Mouse (Mus musculus) cortical plate, adult 2 months (tissue): ENCODE results near the gene Dnajc5g. TPM values are rescaled to one million over a fixed set of nuclear protein-coding genes. Genes with fewer than 3 reads are reported as not detected.

Source experiments
- H3K27ac ChIP-seq: fragments of 200-500 bp; 2 replicates; pipeline ENCODE4 v1.5.1; 2012; ENCODE audit warnings: low read length, control low read depth, inconsistent platforms; ENCODE audit not compliant: insufficient read depth
- H3K4me1 ChIP-seq: fragments of 200-500 bp; 2 replicates; pipeline ENCODE4 v1.6.1; 2011; ENCODE audit warnings: low read length; ENCODE audit not compliant: control insufficient read depth, insufficient read depth
- H3K4me3 ChIP-seq: fragments of 200-500 bp; 2 replicates; pipeline ENCODE4 v1.5.1; 2011; ENCODE audit warnings: mild to moderate bottlenecking, low read length, control low read depth; ENCODE audit not compliant: insufficient read depth
- CTCF ChIP-seq: fragments of 200-500 bp; IDR thresholded peaks from 2 replicates; pipeline ENCODE4 v1.5.1; 2011; ENCODE audit warnings: mild to moderate bottlenecking, control low read depth, low read length; ENCODE audit not compliant: insufficient read depth; ENCODE audit errors: extremely low read depth
- POLR2A ChIP-seq: fragments of 200-500 bp; IDR thresholded peaks from 2 replicates; pipeline ENCODE4 v1.6.1; 2011; ENCODE audit warnings: mild to moderate bottlenecking, low read length, control low read depth; ENCODE audit not compliant: insufficient read depth; ENCODE audit errors: extremely low read depth
- polyA plus RNA-seq: library from polyadenylated mRNA; depleted of rRNA; stranded (reverse); fragments of >200 nt; gene quantifications from 2 replicates; pipeline ENCODE4 v1.2.3, GENCODE M21; 2012; rRNA removed

Gene Dnajc5g
- not detected in 2 replicates for polyA plus RNA-seq

GRCm38 (mm10) chr5:31105814-31106335, at the start of gene Dnajc5g:
Gene Dnajc5g, plus strand, starts transcription at chr5:31106285.
- no peak for TF ChIP-seq CTCF
- no peak for TF ChIP-seq POLR2A
- Histone ChIP-seq H3K27ac (no peak within 1 kb of the TSS), H3K4me1 (no peaks in the 10 kb centered on the region), H3K4me3 (no peak within 1 kb of the TSS)

- Histone ChIP-seq H3K27ac (0 out of 2 replicates have a peak overlapping the region, but pooled peaks have one; percentile 35), H3K4me3 (no peak overlapping the region), H3K4me1 (no peaks in the 10 kb centered on the region; the same call in 1 of the 2 replicates)
- no peak for TF ChIP-seq POLR2A
- TF ChIP-seq CTCF: no peak
These were observed 36.3 kb upstream of the Dnajc5g start for GRCm38 (mm10) chr5:31069810-31070209.

- no peaks in the 10 kb centered on the region; the same call in 1 of the 2 replicates for H3K4me1 ChIP-seq
- no peak overlapping the region for H3K4me3 ChIP-seq
- no peak for TF ChIP-seq POLR2A
- TF ChIP-seq CTCF: no peak
- no peak overlapping the region for H3K27ac ChIP-seq
These were observed 35.0 kb upstream of the Dnajc5g start for GRCm38 (mm10) chr5:31071059-31071458.

- Histone ChIP-seq H3K4me1 (no peaks in the 10 kb centered on the region; the same call in 1 of the 2 replicates), H3K27ac (no peak overlapping the region), H3K4me3 (no peak overlapping the region)
- TF ChIP-seq CTCF (no peak), POLR2A (no peak)
These were observed 34.3 kb upstream of the Dnajc5g start for GRCm38 (mm10) chr5:31071821-31072220.

GRCm38 (mm10) chr5:31073176-31073575, 32.9 kb upstream of the Dnajc5g start:
- no peak overlapping the region for H3K4me3 ChIP-seq
- no peak overlapping the region for H3K27ac ChIP-seq
- no peaks in the 10 kb centered on the region; the same call in 1 of the 2 replicates for H3K4me1 ChIP-seq
- no peak for TF ChIP-seq CTCF
- TF ChIP-seq POLR2A: no peak

GRCm38 (mm10) chr5:31076346-31076745, 29.7 kb upstream of the Dnajc5g start:
- no peak overlapping the region for H3K27ac ChIP-seq
- peaks cover 4% of the 10 kb centered on the region; the same call in 1 of the 2 replicates for H3K4me1 ChIP-seq
- TF ChIP-seq POLR2A (no peak), CTCF (no peak)
- no peak overlapping the region for H3K4me3 ChIP-seq

GRCm38 (mm10) chr5:31080059-31080794, 25.9 kb upstream of the Dnajc5g start:
- no peak overlapping the region for H3K4me3 ChIP-seq
- peaks cover 4% of the 10 kb centered on the region for H3K4me1 ChIP-seq
- no peak for TF ChIP-seq CTCF
- no peak for TF ChIP-seq POLR2A
- no peak overlapping the region for H3K27ac ChIP-seq

- H3K4me1 ChIP-seq: peaks cover 4% of the 10 kb centered on the region
- TF ChIP-seq CTCF (no peak), POLR2A (no peak)
- no peak overlapping the region for H3K27ac ChIP-seq
- H3K4me3 ChIP-seq: no peak overlapping the region
These were observed 25.3 kb upstream of the Dnajc5g start for GRCm38 (mm10) chr5:31080795-31081164.

- no peak for TF ChIP-seq POLR2A
- peak; percentile 57 for TF ChIP-seq CTCF
- no peak overlapping the region for H3K27ac ChIP-seq
- H3K4me1 ChIP-seq: peaks cover 4% of the 10 kb centered on the region
- H3K4me3 ChIP-seq: no peak overlapping the region
These were observed 24.7 kb upstream of the Dnajc5g start for GRCm38 (mm10) chr5:31081386-31081785.

- H3K4me1 ChIP-seq: peaks cover 4% of the 10 kb centered on the region
- H3K4me3 ChIP-seq: no peak overlapping the region
- TF ChIP-seq CTCF (peak; percentile 73), POLR2A (no peak)
- no peak overlapping the region for H3K27ac ChIP-seq
These were observed 23.7 kb upstream of the Dnajc5g start for GRCm38 (mm10) chr5:31082355-31082754.
